Mouse (Mus musculus): Measurements from ENCODE around the gene Ahcyl1.

DNA sequence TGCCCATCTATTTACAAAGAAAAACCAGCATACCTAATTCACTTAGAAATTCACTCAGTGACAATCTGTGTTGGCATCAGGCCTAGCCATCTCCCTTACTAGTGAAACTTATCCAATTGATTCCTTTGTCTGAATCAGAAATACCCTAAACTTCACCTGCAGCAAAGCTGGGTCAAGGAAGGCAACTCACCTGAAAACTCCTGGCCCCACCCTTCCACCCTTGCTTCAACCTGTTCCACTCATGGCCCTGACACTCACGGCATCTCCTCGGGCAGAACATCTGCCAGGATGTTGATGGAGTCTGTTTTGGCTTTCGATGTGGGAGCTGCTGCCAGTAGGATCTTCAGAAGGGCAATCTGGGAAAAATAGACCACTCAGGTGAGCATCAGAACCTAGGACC is 78.6 kb downstream of the Ahcyl1 start:
- no peak for TF ChIP-seq POLR2A (IDR thresholded peaks at IDR 0.05; ENCODE audit: control insufficient read depth, low read depth, low read length)
- no peak for TF ChIP-seq CTCF (IDR thresholded peaks at IDR 0.05; ENCODE audit: control insufficient read depth, insufficient read depth, insufficient replicate concordance, low read depth, low read length)
